Mouse (Mus musculus) B cell, adult 2 months (primary cell): ENCODE data around the gene Galnt6.

ENCODE experiments used
- DNase-seq, 2 experiments: peaks; one replicate each; pipeline ENCODE4 v3.0.0; 2022

The Galnt6 gene

GRCm38 (mm10) chr15:100651610-100652009 is 77.6 kb downstream of the Galnt6 start:
- DNase-seq: no peak

GRCm38 (mm10) chr15:100650111-100650510 is 79.1 kb downstream of the Galnt6 start:
- no peak for DNase-seq

- no peak for DNase-seq
Measured at GRCm38 (mm10) chr15:100646161-100646560, 83.0 kb downstream of the Galnt6 start.

GRCm38 (mm10) chr15:100642451-100642850 is 86.7 kb downstream of the Galnt6 start:
- DNase-seq: no peak
